Mouse (Mus musculus) bone marrow, adult 2 months (tissue): Measurements from ENCODE around the gene Ifit3.

ENCODE experiments used
- CTCF ChIP-seq: fragments of 200-500 bp; IDR thresholded peaks from 2 replicates; pipeline ENCODE4 v1.5.1; 2011; ENCODE audit warnings: low read length, control low read depth; ENCODE audit not compliant: control insufficient read depth, insufficient read depth
- POLR2A ChIP-seq: fragments of 200-500 bp; IDR thresholded peaks from 2 replicates; pipeline ENCODE4 v1.6.1; 2011; ENCODE audit warnings: low read depth, mild to moderate bottlenecking, control low read depth, low read length, borderline replicate concordance; ENCODE audit not compliant: control insufficient read depth

DNA sequence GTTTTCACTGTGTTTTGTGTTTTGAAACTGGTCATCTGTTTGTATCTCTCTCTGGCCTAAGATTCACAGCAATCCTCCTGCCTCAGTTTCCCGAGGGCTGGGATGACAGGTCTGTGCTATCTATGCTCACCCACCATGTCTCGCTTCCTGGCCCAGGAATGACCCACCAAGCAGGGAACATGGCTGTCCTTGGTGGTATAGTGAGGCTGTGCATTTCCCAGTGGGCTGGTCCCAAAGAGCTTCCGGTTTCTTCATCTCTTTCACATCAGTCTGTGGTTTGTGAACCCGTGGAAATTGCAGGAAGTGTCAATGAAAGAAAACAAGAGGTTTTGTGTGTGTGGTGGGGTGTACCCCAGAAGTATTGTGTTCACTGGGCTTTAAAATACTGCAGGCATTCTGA is 41.3 kb downstream of the Ifit3 start:
- TF ChIP-seq CTCF: no peak
- TF ChIP-seq POLR2A: no peak
